Mouse (Mus musculus) stomach, embryonic 14.5 days (tissue): ENCODE data around the gene Hoxb5. TPM values are rescaled to one million over a fixed set of nuclear protein-coding genes. Genes with fewer than 3 reads are reported as not detected.
A peak's percentile ranks its signal among the peaks of the same experiment; 100 is the strongest.

Experiments
- ATAC-seq: fragments of 200-750 bp; cut with Nextera tagmentation; 2 replicates; pipeline ENCODE4 v1.8.0; 2017; ENCODE audit warnings: low read depth, moderate TSS enrichment; ENCODE audit not compliant: insufficient number of reproducible peaks, insufficient read depth, low FRiP score
- H3K27ac ChIP-seq: fragments of 300-500 bp; sonication (generic); 2 replicates; pipeline ENCODE4 v1.5.1; 2014; ENCODE audit warnings: mild to moderate bottlenecking, low read length, moderate library complexity, mixed read lengths
- H3K27me3 ChIP-seq: fragments of 300-500 bp; sonication (generic); 2 replicates; pipeline ENCODE4 v1.6.1; 2014; ENCODE audit warnings: low read length, control low read depth, mixed read lengths; ENCODE audit not compliant: control insufficient read depth, insufficient read depth
- H3K36me3 ChIP-seq: fragments of 300-500 bp; sonication (generic); 2 replicates; pipeline ENCODE4 v1.6.1; 2014; ENCODE audit warnings: mild to moderate bottlenecking, control low read depth, low read length, moderate library complexity, mixed read lengths; ENCODE audit not compliant: control insufficient read depth, insufficient read depth
- H3K4me1 ChIP-seq: fragments of 300-500 bp; sonication (generic); 2 replicates; pipeline ENCODE4 v1.6.1; 2014; ENCODE audit warnings: low read length, control low read depth, mixed read lengths; ENCODE audit not compliant: control insufficient read depth, insufficient read depth
- H3K4me2 ChIP-seq: fragments of 300-500 bp; sonication (generic); replicated peaks from 2 replicates; pipeline ENCODE4 v1.6.1; 2014; ENCODE audit warnings: low read depth, low read length, control low read depth
- H3K4me3 ChIP-seq: fragments of 300-500 bp; sonication (generic); 2 replicates; pipeline ENCODE4 v1.5.1; 2014; ENCODE audit warnings: low read depth, low read length, control low read depth
- H3K9ac ChIP-seq: fragments of 300-500 bp; sonication (generic); replicated peaks from 2 replicates; pipeline ENCODE4 v1.6.1; 2014; ENCODE audit warnings: low read depth, mild to moderate bottlenecking, control low read depth, low read length, moderate library complexity, mixed read lengths
- H3K9me3 ChIP-seq: fragments of 300-500 bp; sonication (generic); 2 replicates; pipeline ENCODE4 v1.6.1; 2016; ENCODE audit warnings: low read depth, low read length, control low read depth; ENCODE audit not compliant: control insufficient read depth
- WGBS: fragments of 180-500 bp; shearing (Covaris S2); extraction: QIAGEN DNeasy Blood & Tissue Kit; methylation state at CpG from one replicate; pipeline ENCODE4 v1.1.7; 2014; 5-methylcytosine and 5-hydroxymethylcytosine counted together
- polyA plus RNA-seq: library from polyadenylated mRNA; unstranded; fragments of >200 nt; fragmentation: Nextera tagmentation; extraction: Ambion mirVana; gene quantifications from 2 replicates; pipeline ENCODE4 v1.2.1, GENCODE M21; 2014

Gene Hoxb5
- polyA plus RNA-seq, 1 experiment from 2014 or later, result 23.3 TPM

- Histone ChIP-seq H3K9me3 (no peaks in the 10 kb centered on the region), H3K4me2 (peak overlapping the region; percentile 78), H3K4me3 (peak overlapping the region; percentile 20), H3K36me3 (peaks cover 8% of the 10 kb centered on the region; the same call in 1 of the 2 replicates), H3K27ac (peak overlapping the region; percentile 100), H3K9ac (peak overlapping the region; percentile 31; the same call in 1 of the 2 replicates), H3K27me3 (0 out of 2 replicates have a peak, but pooled peaks cover 3% of the 10 kb centered on the region), H3K4me1 (peaks cover 48% of the 10 kb centered on the region)
- WGBS, result 17% methylated on average over 6 of the region's 6 CpGs
- no peak for ATAC-seq
Measured at GRCm38 (mm10) chr11:96344878-96345159, 41.7 kb downstream of the Hoxb5 start.

- Histone ChIP-seq H3K9me3 (no peaks in the 10 kb centered on the region), H3K4me1 (peaks cover 46% of the 10 kb centered on the region), H3K27ac (peak overlapping the region; percentile 100), H3K4me3 (peak overlapping the region; percentile 20), H3K36me3 (peaks cover 8% of the 10 kb centered on the region; the same call in 1 of the 2 replicates), H3K27me3 (0 out of 2 replicates have a peak, but pooled peaks cover 3% of the 10 kb centered on the region), H3K9ac (peak overlapping the region; percentile 31), H3K4me2 (peak overlapping the region; percentile 78)
- ATAC-seq, result no peak
- WGBS, result 3% methylated on average over 43 of the region's 56 CpGs
Measured at GRCm38 (mm10) chr11:96345220-96345892, 42.2 kb downstream of the Hoxb5 start.

GRCm38 (mm10) chr11:96345893-96346806, 43.0 kb downstream of the Hoxb5 start:
- Histone ChIP-seq H3K27me3 (0 out of 2 replicates have a peak, but pooled peaks cover 3% of the 10 kb centered on the region), H3K9me3 (no peaks in the 10 kb centered on the region), H3K9ac (peak overlapping the region; percentile 31), H3K4me1 (peaks cover 53% of the 10 kb centered on the region), H3K4me3 (peak overlapping the region; percentile 20), H3K36me3 (peaks cover 8% of the 10 kb centered on the region; the same call in 1 of the 2 replicates), H3K4me2 (peak overlapping the region; percentile 78), H3K27ac (peak overlapping the region; percentile 100)
- 5% methylated on average over 45 of the region's 45 CpGs for WGBS
- no peak for ATAC-seq

- H3K4me1 ChIP-seq, result peaks cover 54% of the 10 kb centered on the region
- peak overlapping the region; percentile 78; the same call in 1 of the 2 replicates for H3K4me2 ChIP-seq
Measured at GRCm38 (mm10) chr11:96346916-96347520, 43.9 kb downstream of the Hoxb5 start.

GRCm38 (mm10) chr11:96347717-96348116, 44.6 kb downstream of the Hoxb5 start:
- peaks cover 8% of the 10 kb centered on the region; the same call in 1 of the 2 replicates for H3K36me3 ChIP-seq
- H3K27me3 ChIP-seq, result 0 out of 2 replicates have a peak, but pooled peaks cover 3% of the 10 kb centered on the region
- whole genome bisulfite sequencing, result 18% methylated on average over 4 of the region's 4 CpGs
- no peak overlapping the region for H3K4me3 ChIP-seq
- H3K9ac ChIP-seq, result no peak overlapping the region
- H3K27ac ChIP-seq, result peak overlapping the region; percentile 100
- H3K9me3 ChIP-seq, result no peaks in the 10 kb centered on the region
- H3K4me2 ChIP-seq, result peak overlapping the region; percentile 39; the same call in 1 of the 2 replicates
- peaks cover 54% of the 10 kb centered on the region for H3K4me1 ChIP-seq
- no peak for ATAC-seq

More at GRCm38 (mm10) chr11:96346916-96347520, 43.9 kb downstream of the Hoxb5 start:
- Histone ChIP-seq H3K36me3 (peaks cover 8% of the 10 kb centered on the region; the same call in 1 of the 2 replicates), H3K27me3 (0 out of 2 replicates have a peak, but pooled peaks cover 3% of the 10 kb centered on the region), H3K4me3 (no peak overlapping the region), H3K27ac (peak overlapping the region; percentile 100), H3K9ac (peak overlapping the region; percentile 2; the same call in 1 of the 2 replicates), H3K9me3 (no peaks in the 10 kb centered on the region)
- no peak for ATAC-seq
- WGBS, result 37% methylated on average over 5 of the region's 5 CpGs

- H3K4me3 ChIP-seq, result no peak overlapping the region
Measured at GRCm38 (mm10) chr11:96348141-96348928, 45.2 kb downstream of the Hoxb5 start.

GRCm38 (mm10) chr11:96348988-96349387, 45.9 kb downstream of the Hoxb5 start:
- 0 out of 2 replicates have a peak, but pooled peaks cover 3% of the 10 kb centered on the region for H3K27me3 ChIP-seq
- ATAC-seq, result no peak
- H3K36me3 ChIP-seq, result peaks cover 12% of the 10 kb centered on the region; the same call in 1 of the 2 replicates
- peak overlapping the region; percentile 37; the same call in 1 of the 2 replicates for H3K9ac ChIP-seq
- WGBS, result 25% methylated on average over 3 of the region's 3 CpGs
- H3K4me2 ChIP-seq, result peak overlapping the region; percentile 39
- peak overlapping the region; percentile 15; the same call in 1 of the 2 replicates for H3K4me3 ChIP-seq
- H3K27ac ChIP-seq, result peak overlapping the region; percentile 100
- peaks cover 52% of the 10 kb centered on the region for H3K4me1 ChIP-seq
- no peaks in the 10 kb centered on the region for H3K9me3 ChIP-seq

More at GRCm38 (mm10) chr11:96348141-96348928, 45.2 kb downstream of the Hoxb5 start:
- peaks cover 54% of the 10 kb centered on the region for H3K4me1 ChIP-seq
- 15% methylated on average over 21 of the region's 21 CpGs for WGBS
- H3K27me3 ChIP-seq, result 0 out of 2 replicates have a peak, but pooled peaks cover 3% of the 10 kb centered on the region
- no peaks in the 10 kb centered on the region for H3K9me3 ChIP-seq
- H3K9ac ChIP-seq, result peak overlapping the region; percentile 36; the same call in 1 of the 2 replicates
- H3K27ac ChIP-seq, result peak overlapping the region; percentile 100
- peaks cover 11% of the 10 kb centered on the region; the same call in 1 of the 2 replicates for H3K36me3 ChIP-seq
- peak overlapping the region; percentile 39 for H3K4me2 ChIP-seq
- ATAC-seq, result no peak
